Mouse (Mus musculus): ENCODE data around the gene Gpr31b. TPM values are rescaled to one million over a fixed set of nuclear protein-coding genes. Genes with fewer than 3 reads are reported as not detected.
"Not testable (repeated sequence)": the region's sequence is repeated elsewhere in the genome, so short reads cannot be mapped to it uniquely, and the experiment has no call there.

Gene Gpr31b
- total and polyA plus RNA-seq, 3 experiments, result 3.3 to 7.8 (median 5.6) TPM

DNA sequence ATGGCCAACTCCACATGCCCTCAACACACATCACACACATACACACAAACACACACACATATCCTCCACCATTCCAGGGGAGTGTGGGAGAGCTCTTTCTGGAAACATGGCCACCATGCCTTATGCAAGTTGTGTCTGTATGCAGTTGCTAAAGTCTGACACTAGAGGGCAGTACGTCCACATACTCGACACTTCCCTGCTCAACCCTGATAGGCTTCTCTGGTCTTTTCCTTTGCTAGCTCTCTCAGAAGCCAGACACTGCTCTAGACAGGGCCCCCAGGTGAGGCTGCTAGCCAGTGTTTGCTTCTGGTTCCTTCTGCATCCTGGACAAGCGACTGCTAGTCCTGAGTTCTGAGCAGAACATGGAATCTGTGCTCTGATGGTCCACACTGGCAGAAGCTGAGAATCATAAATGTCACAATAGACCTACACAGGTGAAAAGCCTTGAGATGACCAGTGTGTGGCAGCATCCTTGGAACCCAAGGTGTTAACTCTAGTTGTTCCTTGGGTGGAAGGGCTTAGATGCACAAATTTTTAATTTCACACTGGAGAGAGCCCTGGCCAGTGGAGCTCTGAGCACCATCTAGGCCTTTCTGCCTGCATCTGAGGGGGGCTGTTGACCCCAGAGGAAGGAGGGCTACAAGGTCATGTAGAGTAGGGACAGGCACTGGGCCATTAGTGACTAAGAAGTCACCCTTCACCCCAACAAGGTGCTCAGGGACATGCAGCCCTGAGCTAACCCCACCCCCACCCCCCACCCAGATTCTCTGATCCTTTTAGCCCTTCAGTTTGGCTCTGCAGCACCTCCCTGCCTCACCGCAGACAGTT lies 8.0 kb downstream of the Gpr31b start:
- H3K36me3 ChIP-seq (replicated peaks in 1 of 2; ENCODE audit: control insufficient read depth in 1 of 2, insufficient read depth in 1 of 2, low read length in 1 of 2); H3K9me3 ChIP-seq (replicated peaks; ENCODE audit: low read length); H3K4me3 ChIP-seq (replicated peaks in 1 of 3; ENCODE audit: low read depth in 2 of 3, low read length in 2 of 3, poor library complexity in 1 of 3); H3K4me2 ChIP-seq (ENCODE audit: insufficient read depth, low read depth, poor library complexity, severe bottlenecking); H3K4me1 ChIP-seq (ENCODE audit: control insufficient read depth in 1 of 2, insufficient read depth in 2 of 2); dilution Hi-C loops (cut with MboI; ENCODE audit: extremely low pct_ligation_motif_present, extremely low pct_unique_long_range_greater_than_20kb, low sequenced_read_pairs); in situ Hi-C loops (cut with MboI; ENCODE audit: low pct_ligation_motif_present, low pct_unique_long_range_greater_than_20kb, low sequenced_read_pairs); H3K79me2 ChIP-seq (replicated peaks; ENCODE audit: control insufficient read depth, extremely low read depth, insufficient read depth, poor library complexity, severe bottlenecking); H3K27me3 ChIP-seq (replicated peaks); H3K9ac ChIP-seq (ENCODE audit: insufficient read depth, low read depth); H3K27ac ChIP-seq (ENCODE audit: insufficient read depth, low read depth): not testable (repeated sequence)
- TF ChIP-seq RAD21 (IDR thresholded peaks at IDR 0.05; ENCODE audit: low read depth, low read length) (peak; percentile 36), ZC3H11A (IDR thresholded peaks at IDR 0.05; ENCODE audit: low read depth, low read length) (0 out of 2 replicates have a peak, but pooled peaks have one; percentile 1), CTCF (conservative IDR thresholded peaks at IDR 0.05 in 1 of 2, IDR thresholded peaks at IDR 0.05 in 1 of 2; ENCODE audit: low read depth in 2 of 2, low read length in 2 of 2) (peak; percentile 23 to 47; a peak in 2 of 4 replicates), SMC3 (IDR thresholded peaks at IDR 0.05; ENCODE audit: low read depth, low read length) (peak; percentile 49), NELFE (IDR thresholded peaks at IDR 0.05; ENCODE audit: low read depth, low read length) (0 out of 2 replicates have a peak, but pooled peaks have one; percentile 15)
- DNase-seq (ENCODE audit: extremely low read depth), result peak; percentile 77

- H3K27me3 ChIP-seq (replicated peaks); H3K4me2 ChIP-seq (ENCODE audit: insufficient read depth, low read depth, poor library complexity, severe bottlenecking); DNase-seq (ENCODE audit: extremely low read depth); H3K36me3 ChIP-seq (replicated peaks in 1 of 2; ENCODE audit: control insufficient read depth in 1 of 2, insufficient read depth in 1 of 2, low read length in 1 of 2); dilution Hi-C loops (cut with MboI; ENCODE audit: extremely low pct_ligation_motif_present, extremely low pct_unique_long_range_greater_than_20kb, low sequenced_read_pairs); H3K9me3 ChIP-seq (replicated peaks; ENCODE audit: low read length); in situ Hi-C loops (cut with MboI; ENCODE audit: low pct_ligation_motif_present, low pct_unique_long_range_greater_than_20kb, low sequenced_read_pairs); H3K27ac ChIP-seq (ENCODE audit: insufficient read depth, low read depth); H3K4me1 ChIP-seq (ENCODE audit: control insufficient read depth in 1 of 2, insufficient read depth in 2 of 2); H3K79me2 ChIP-seq (replicated peaks; ENCODE audit: control insufficient read depth, extremely low read depth, insufficient read depth, poor library complexity, severe bottlenecking); H3K4me3 ChIP-seq (replicated peaks in 1 of 3; ENCODE audit: low read depth in 2 of 3, low read length in 2 of 3, poor library complexity in 1 of 3); H3K9ac ChIP-seq (ENCODE audit: insufficient read depth, low read depth): not testable (repeated sequence)
Measured at GRCm38 (mm10) chr17:13036627-13037192, 15.4 kb downstream of the Gpr31b start.

- dilution Hi-C loops (cut with MboI; ENCODE audit: extremely low pct_ligation_motif_present, extremely low pct_unique_long_range_greater_than_20kb, low sequenced_read_pairs), result no loop called here
- Histone ChIP-seq H3K27ac (ENCODE audit: insufficient read depth, low read depth) (no peak overlapping the region), H3K36me3 (replicated peaks in 1 of 2; ENCODE audit: control insufficient read depth in 1 of 2, insufficient read depth in 1 of 2, low read length in 1 of 2) (peaks cover 20 to 50% of the 10 kb centered on the region in 2 experiments), H3K27me3 (replicated peaks) (no peaks in the 10 kb centered on the region), H3K4me3 (replicated peaks in 1 of 3; ENCODE audit: low read depth in 2 of 3, low read length in 2 of 3, poor library complexity in 1 of 3) (no peak overlapping the region), H3K9me3 (replicated peaks; ENCODE audit: low read length) (no peaks in the 10 kb centered on the region), H3K9ac (ENCODE audit: insufficient read depth, low read depth) (no peak overlapping the region), H3K4me2 (ENCODE audit: insufficient read depth, low read depth, poor library complexity, severe bottlenecking) (no peak overlapping the region), H3K79me2 (replicated peaks; ENCODE audit: control insufficient read depth, extremely low read depth, insufficient read depth, poor library complexity, severe bottlenecking) (no peaks in the 10 kb centered on the region; the same call in 1 of the 2 replicates), H3K4me1 (ENCODE audit: control insufficient read depth in 1 of 2, insufficient read depth in 2 of 2) (peaks cover 0 to 6% of the 10 kb centered on the region in 2 experiments; a peak in 1 of 4 replicates)
- in situ Hi-C loops (cut with MboI; ENCODE audit: low pct_ligation_motif_present, low pct_unique_long_range_greater_than_20kb, low sequenced_read_pairs), result no loop called here
- TF ChIP-seq BHLHE40 (IDR thresholded peaks at IDR 0.05; ENCODE audit: low read depth, low read length) (no peak), HCFC1 (IDR thresholded peaks at IDR 0.05; ENCODE audit: low read depth, low read length) (no peak), CHD2 (IDR thresholded peaks at IDR 0.05; ENCODE audit: low read length) (no peak), E2F4 (IDR thresholded peaks at IDR 0.05; ENCODE audit: insufficient replicate concordance, low read depth, low read length) (no peak), ZNF384 (IDR thresholded peaks at IDR 0.05; ENCODE audit: low read depth, low read length) (no peak), KAT2A (IDR thresholded peaks at IDR 0.05; ENCODE audit: insufficient replicate concordance, low read length) (no peak), GABPA (IDR thresholded peaks at IDR 0.05; ENCODE audit: insufficient replicate concordance, low read depth, low read length) (no peak), SMC3 (IDR thresholded peaks at IDR 0.05; ENCODE audit: low read depth, low read length) (no peak), ZC3H11A (IDR thresholded peaks at IDR 0.05; ENCODE audit: low read depth, low read length) (no peak)
- no peak for DNase-seq (ENCODE audit: extremely low read depth)
Measured at GRCm38 (mm10) chr17:13013316-13013715, 38.8 kb downstream of the Gpr31b start.

Data from CH12.LX (cell line).